Mouse (Mus musculus): ENCODE measurements around the gene Rac2. TPM values are rescaled to one million over a fixed set of nuclear protein-coding genes. Genes with fewer than 3 reads are reported as not detected.
A peak's percentile ranks its signal among the peaks of the same experiment; 100 is the strongest.

The Rac2 gene
- polyA plus RNA-seq, 1 experiment: 136 TPM

GRCm38 (mm10) chr15:78530671-78531450 is 41.7 kb downstream of the Rac2 start, which contains the start of gene C1qtnf6:
C1qtnf6 (minus strand) TSS chr15:78531416.
- Histone ChIP-seq H3K4me1 (ENCODE audit: control insufficient read depth, insufficient read depth, insufficient read length, low read length) (peaks cover 37% of the 10 kb centered on the region), H3K27me3 (ENCODE audit: control insufficient read depth, insufficient read depth, low read length) (no peaks in the 10 kb centered on the region), H3K36me3 (ENCODE audit: control insufficient read depth, insufficient read depth, low read length) (no peaks in the 10 kb centered on the region), H3K4me3 (ENCODE audit: low read depth, low read length) (peak within 1 kb of the TSS; percentile 59), H3K27ac (ENCODE audit: insufficient read depth, low read depth, low read length) (peak within 1 kb of the TSS; percentile 73)
- WGBS: 72% methylated on average over 17 of the region's 17 CpGs
- TF ChIP-seq CTCF (IDR thresholded peaks at IDR 0.05; ENCODE audit: extremely low read depth, insufficient read length, insufficient replicate concordance, low read depth, low read length): no peak
- no peak for TF ChIP-seq POLR2A (IDR thresholded peaks at IDR 0.05; ENCODE audit: low read depth, low read length)

- no peak overlapping the region for H3K4me3 ChIP-seq (ENCODE audit: low read depth, low read length)
- TF ChIP-seq CTCF (IDR thresholded peaks at IDR 0.05; ENCODE audit: extremely low read depth, insufficient read length, insufficient replicate concordance, low read depth, low read length): no peak
- TF ChIP-seq POLR2A (IDR thresholded peaks at IDR 0.05; ENCODE audit: low read depth, low read length): no peak
- H3K4me1 ChIP-seq (ENCODE audit: control insufficient read depth, insufficient read depth, insufficient read length, low read length): peaks cover 37% of the 10 kb centered on the region
- H3K27ac ChIP-seq (ENCODE audit: insufficient read depth, low read depth, low read length): peak overlapping the region; percentile 14
- no peaks in the 10 kb centered on the region for H3K36me3 ChIP-seq (ENCODE audit: control insufficient read depth, insufficient read depth, low read length)
- WGBS: 80% methylated on average over 3 of the region's 3 CpGs
- no peaks in the 10 kb centered on the region for H3K27me3 ChIP-seq (ENCODE audit: control insufficient read depth, insufficient read depth, low read length)
Observed at GRCm38 (mm10) chr15:78530141-78530540, 42.4 kb downstream of the Rac2 start.

DNA sequence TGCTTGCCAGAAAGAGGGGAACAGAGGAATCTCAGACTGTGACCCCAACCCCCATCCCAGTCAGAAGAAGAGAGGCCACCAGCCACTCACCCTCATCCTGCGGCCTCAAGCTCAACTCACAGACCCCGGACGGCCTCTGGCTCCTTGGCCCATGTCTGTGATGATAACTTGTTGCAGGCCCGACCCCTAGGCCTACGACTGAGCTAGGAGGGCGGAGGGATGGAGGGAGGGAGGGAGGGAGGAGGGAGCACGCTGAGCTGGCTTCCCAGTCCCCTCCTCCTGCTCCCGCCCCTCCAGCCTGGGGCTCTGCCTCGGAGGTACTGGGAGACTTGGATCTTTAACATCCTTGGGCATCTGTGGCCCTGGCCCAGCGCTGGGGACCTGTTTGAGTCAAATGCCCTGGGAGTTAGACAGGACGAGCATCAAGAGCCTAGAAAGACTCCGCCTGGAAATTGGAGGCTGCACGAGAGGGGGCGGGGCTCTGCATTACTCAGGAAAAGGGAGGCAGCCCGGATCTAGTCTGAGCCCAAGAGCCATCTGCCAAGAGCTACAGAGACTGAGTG is 43.1 kb downstream of the Rac2 start:
- no peaks in the 10 kb centered on the region for H3K27me3 ChIP-seq (ENCODE audit: control insufficient read depth, insufficient read depth, low read length)
- TF ChIP-seq CTCF (IDR thresholded peaks at IDR 0.05; ENCODE audit: extremely low read depth, insufficient read length, insufficient replicate concordance, low read depth, low read length) (no peak), POLR2A (IDR thresholded peaks at IDR 0.05; ENCODE audit: low read depth, low read length) (no peak)
- peak overlapping the region; percentile 48 for H3K27ac ChIP-seq (ENCODE audit: insufficient read depth, low read depth, low read length)
- H3K36me3 ChIP-seq (ENCODE audit: control insufficient read depth, insufficient read depth, low read length): no peaks in the 10 kb centered on the region
- peaks cover 33% of the 10 kb centered on the region for H3K4me1 ChIP-seq (ENCODE audit: control insufficient read depth, insufficient read depth, insufficient read length, low read length)
- peak overlapping the region; percentile 51 for H3K4me3 ChIP-seq (ENCODE audit: low read depth, low read length)
- 36% methylated on average over 15 of the region's 15 CpGs for WGBS

DNA sequence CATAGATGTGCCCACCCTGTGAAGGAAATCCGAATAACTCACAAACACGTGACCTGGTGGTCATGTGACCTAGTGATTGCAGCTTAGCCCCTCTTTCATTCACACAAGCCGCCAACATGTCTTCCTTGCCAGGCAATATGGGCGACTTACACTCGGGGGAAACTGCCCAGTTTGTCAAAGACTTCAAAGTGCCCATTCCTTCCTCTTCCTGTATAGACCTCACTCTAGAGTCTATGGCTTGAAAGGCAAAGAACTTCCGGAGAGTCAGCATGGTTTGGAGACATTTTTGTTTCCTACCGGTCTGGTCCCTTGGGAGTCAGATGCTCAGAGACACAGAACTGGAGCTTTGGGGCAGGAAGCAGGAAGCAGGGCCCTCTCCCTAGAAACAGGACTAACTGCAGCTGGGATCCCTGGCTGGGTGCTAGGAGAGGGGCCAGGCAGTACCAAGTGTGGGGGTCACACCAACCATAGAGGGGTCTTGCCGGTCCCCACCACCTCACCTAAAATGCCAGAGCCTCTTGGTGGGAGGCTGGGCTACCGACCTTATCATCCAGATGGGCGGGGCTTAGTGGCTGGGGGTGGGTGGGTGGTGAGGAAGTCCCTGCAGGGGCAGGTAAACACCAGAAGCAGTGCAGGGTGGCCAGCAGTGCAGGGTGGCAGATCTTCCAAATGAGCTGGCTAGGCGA is 43.7 kb downstream of the Rac2 start:
- Histone ChIP-seq H3K27me3 (ENCODE audit: control insufficient read depth, insufficient read depth, low read length) (no peaks in the 10 kb centered on the region), H3K4me1 (ENCODE audit: control insufficient read depth, insufficient read depth, insufficient read length, low read length) (peaks cover 27% of the 10 kb centered on the region), H3K4me3 (ENCODE audit: low read depth, low read length) (peak overlapping the region; percentile 51), H3K36me3 (ENCODE audit: control insufficient read depth, insufficient read depth, low read length) (no peaks in the 10 kb centered on the region), H3K27ac (ENCODE audit: insufficient read depth, low read depth, low read length) (peak overlapping the region; percentile 66)
- WGBS: 55% methylated on average over 11 of the region's 11 CpGs
- TF ChIP-seq POLR2A (IDR thresholded peaks at IDR 0.05; ENCODE audit: low read depth, low read length) (no peak), CTCF (IDR thresholded peaks at IDR 0.05; ENCODE audit: extremely low read depth, insufficient read length, insufficient replicate concordance, low read depth, low read length) (no peak)

DNA sequence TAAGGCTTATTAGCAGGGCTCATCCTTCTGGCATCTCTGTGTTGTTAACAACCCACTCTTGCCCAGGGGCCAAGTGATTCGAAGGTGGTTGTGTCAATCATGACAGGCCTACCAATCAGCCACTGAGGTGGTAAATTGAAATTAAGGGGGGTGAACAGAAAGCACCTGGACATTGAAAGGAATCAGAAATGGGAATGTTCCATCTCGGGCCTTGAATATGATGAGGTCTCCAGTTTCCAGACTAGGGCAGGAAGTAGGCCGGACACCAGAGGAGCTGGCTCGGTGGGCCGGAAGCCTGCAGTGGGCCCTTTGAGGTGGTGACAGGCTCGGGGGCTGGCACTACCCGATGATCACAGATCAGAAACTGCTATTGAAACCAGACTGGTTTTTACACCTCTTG is 44.6 kb downstream of the Rac2 start:
- TF ChIP-seq POLR2A (IDR thresholded peaks at IDR 0.05; ENCODE audit: low read depth, low read length) (no peak), CTCF (IDR thresholded peaks at IDR 0.05; ENCODE audit: extremely low read depth, insufficient read length, insufficient replicate concordance, low read depth, low read length) (no peak)
- Histone ChIP-seq H3K4me1 (ENCODE audit: control insufficient read depth, insufficient read depth, insufficient read length, low read length) (peaks cover 20% of the 10 kb centered on the region), H3K27ac (ENCODE audit: insufficient read depth, low read depth, low read length) (peak overlapping the region; percentile 14), H3K36me3 (ENCODE audit: control insufficient read depth, insufficient read depth, low read length) (no peaks in the 10 kb centered on the region), H3K27me3 (ENCODE audit: control insufficient read depth, insufficient read depth, low read length) (no peaks in the 10 kb centered on the region), H3K4me3 (ENCODE audit: low read depth, low read length) (no peak overlapping the region)
- WGBS: 75% methylated on average over 7 of the region's 7 CpGs

DNA sequence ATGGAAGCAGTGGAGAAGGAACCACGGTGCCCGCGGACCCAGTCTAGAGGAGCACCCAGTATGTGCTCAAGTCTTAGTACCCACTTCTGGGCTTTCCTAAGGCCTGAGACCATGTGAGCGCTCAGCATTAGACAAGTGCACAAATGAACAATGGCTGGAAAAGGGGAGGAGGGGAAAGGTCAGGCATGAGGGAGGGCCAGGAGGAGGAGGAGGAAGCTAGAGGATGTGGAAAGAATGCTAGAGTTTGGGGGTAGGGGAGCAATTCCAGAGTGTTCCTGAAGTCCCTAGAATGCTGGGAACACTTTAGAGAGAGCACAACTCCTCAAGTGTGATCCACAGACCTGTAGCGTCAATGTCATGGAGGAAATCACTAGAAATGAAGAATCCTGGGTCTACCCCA is 48.4 kb downstream of the Rac2 start:
- Histone ChIP-seq H3K27me3 (ENCODE audit: control insufficient read depth, insufficient read depth, low read length) (no peaks in the 10 kb centered on the region), H3K4me3 (ENCODE audit: low read depth, low read length) (no peak overlapping the region), H3K27ac (ENCODE audit: insufficient read depth, low read depth, low read length) (no peak overlapping the region), H3K36me3 (ENCODE audit: control insufficient read depth, insufficient read depth, low read length) (no peaks in the 10 kb centered on the region), H3K4me1 (ENCODE audit: control insufficient read depth, insufficient read depth, insufficient read length, low read length) (peaks cover 10% of the 10 kb centered on the region)
- TF ChIP-seq CTCF (IDR thresholded peaks at IDR 0.05; ENCODE audit: extremely low read depth, insufficient read length, insufficient replicate concordance, low read depth, low read length) (no peak), POLR2A (IDR thresholded peaks at IDR 0.05; ENCODE audit: low read depth, low read length) (no peak)
- 94% methylated on average over 5 of the region's 5 CpGs for WGBS

- Histone ChIP-seq H3K27me3 (ENCODE audit: control insufficient read depth, insufficient read depth, low read length) (no peaks in the 10 kb centered on the region), H3K4me1 (ENCODE audit: control insufficient read depth, insufficient read depth, insufficient read length, low read length) (peaks cover 6% of the 10 kb centered on the region), H3K36me3 (ENCODE audit: control insufficient read depth, insufficient read depth, low read length) (no peaks in the 10 kb centered on the region), H3K27ac (ENCODE audit: insufficient read depth, low read depth, low read length) (no peak overlapping the region), H3K4me3 (ENCODE audit: low read depth, low read length) (no peak overlapping the region)
- 80% methylated on average over 6 of the region's 6 CpGs for WGBS
- TF ChIP-seq CTCF (IDR thresholded peaks at IDR 0.05; ENCODE audit: extremely low read depth, insufficient read length, insufficient replicate concordance, low read depth, low read length): no peak
- no peak for TF ChIP-seq POLR2A (IDR thresholded peaks at IDR 0.05; ENCODE audit: low read depth, low read length)
Observed at GRCm38 (mm10) chr15:78521892-78522291, 50.7 kb downstream of the Rac2 start.
